Mouse (Mus musculus): ENCODE measurements around the gene Reln. TPM values are rescaled to one million over a fixed set of nuclear protein-coding genes. Genes with fewer than 3 reads are reported as not detected.

The Reln gene
- polyA plus RNA-seq, 1 experiment from 2014 or later = 2.1 TPM

- no peaks in the 10 kb centered on the region for H3K27me3 ChIP-seq (replicated peaks; ENCODE audit: low read depth, poor library complexity, severe bottlenecking)
- H3K4me3 ChIP-seq = no peak overlapping the region
- H3K4me1 ChIP-seq = no peaks in the 10 kb centered on the region
- WGBS = 70% methylated on average over 11 of the region's 11 CpGs
- no peak overlapping the region for H3K27ac ChIP-seq (replicated peaks)
- H3K9me3 ChIP-seq = no peaks in the 10 kb centered on the region
- H3K36me3 ChIP-seq (replicated peaks) = no peaks in the 10 kb centered on the region
- no peak for DNase-seq (ENCODE audit: low spot score)
Measured at GRCm38 (mm10) chr5:22007304-22008059, 337.0 kb downstream of the Reln start.

GRCm38 (mm10) chr5:22003858-22004257 lies 340.6 kb downstream of the Reln start:
- WGBS = 90% methylated on average over 4 of the region's 4 CpGs
- DNase-seq (ENCODE audit: low spot score) = no peak

GRCm38 (mm10) chr5:21987711-21988110 lies 356.8 kb downstream of the Reln start:
- 94% methylated on average over 5 of the region's 5 CpGs for WGBS
- no peak for DNase-seq (ENCODE audit: low spot score)
- no peaks in the 10 kb centered on the region for H3K27me3 ChIP-seq (replicated peaks; ENCODE audit: low read depth, poor library complexity, severe bottlenecking)
- H3K36me3 ChIP-seq (replicated peaks) = no peaks in the 10 kb centered on the region
- H3K27ac ChIP-seq (replicated peaks) = no peak overlapping the region
- H3K4me3 ChIP-seq = no peak overlapping the region
- no peaks in the 10 kb centered on the region for H3K9me3 ChIP-seq
- H3K4me1 ChIP-seq = no peaks in the 10 kb centered on the region

More at GRCm38 (mm10) chr5:22003858-22004257, 340.6 kb downstream of the Reln start:
- Histone ChIP-seq H3K27ac (replicated peaks) (no peak overlapping the region), H3K4me3 (no peak overlapping the region), H3K9me3 (no peaks in the 10 kb centered on the region), H3K4me1 (no peaks in the 10 kb centered on the region), H3K36me3 (replicated peaks) (no peaks in the 10 kb centered on the region), H3K27me3 (replicated peaks; ENCODE audit: low read depth, poor library complexity, severe bottlenecking) (no peaks in the 10 kb centered on the region)

- Histone ChIP-seq H3K27ac (replicated peaks) (no peak overlapping the region), H3K36me3 (replicated peaks) (no peaks in the 10 kb centered on the region), H3K4me3 (no peak overlapping the region), H3K9me3 (no peaks in the 10 kb centered on the region), H3K27me3 (replicated peaks; ENCODE audit: low read depth, poor library complexity, severe bottlenecking) (no peaks in the 10 kb centered on the region), H3K4me1 (no peaks in the 10 kb centered on the region)
- 54% methylated on average over 4 of the region's 4 CpGs for WGBS
- peak; percentile 43 for DNase-seq (ENCODE audit: low spot score)
Measured at GRCm38 (mm10) chr5:21986311-21986710, 358.2 kb downstream of the Reln start.

GRCm38 (mm10) chr5:21983021-21983667 lies 361.4 kb downstream of the Reln start:
- Histone ChIP-seq H3K27me3 (replicated peaks; ENCODE audit: low read depth, poor library complexity, severe bottlenecking) (no peaks in the 10 kb centered on the region), H3K4me1 (no peaks in the 10 kb centered on the region), H3K4me3 (no peak overlapping the region), H3K36me3 (replicated peaks) (no peaks in the 10 kb centered on the region), H3K9me3 (no peaks in the 10 kb centered on the region), H3K27ac (replicated peaks) (no peak overlapping the region)
- 83% methylated on average over 3 of the region's 3 CpGs for WGBS
- no peak for DNase-seq (ENCODE audit: low spot score)

- Histone ChIP-seq H3K27me3 (replicated peaks; ENCODE audit: low read depth, poor library complexity, severe bottlenecking) (no peaks in the 10 kb centered on the region), H3K4me1 (no peaks in the 10 kb centered on the region), H3K9me3 (no peaks in the 10 kb centered on the region), H3K4me3 (no peak overlapping the region), H3K27ac (replicated peaks) (no peak overlapping the region), H3K36me3 (replicated peaks) (no peaks in the 10 kb centered on the region)
- DNase-seq (ENCODE audit: low spot score) = no peak
- 89% methylated on average over 3 of the region's 3 CpGs for WGBS
Measured at GRCm38 (mm10) chr5:21981216-21981615, 363.3 kb downstream of the Reln start.

- Histone ChIP-seq H3K27ac (replicated peaks) (no peak overlapping the region), H3K4me1 (no peaks in the 10 kb centered on the region), H3K27me3 (replicated peaks; ENCODE audit: low read depth, poor library complexity, severe bottlenecking) (no peaks in the 10 kb centered on the region), H3K4me3 (no peak overlapping the region), H3K9me3 (no peaks in the 10 kb centered on the region), H3K36me3 (replicated peaks) (no peaks in the 10 kb centered on the region)
- WGBS = 87% methylated on average over 3 of the region's 3 CpGs
- DNase-seq (ENCODE audit: low spot score) = no peak
Measured at GRCm38 (mm10) chr5:21980544-21980943, 364.0 kb downstream of the Reln start.

- H3K4me3 ChIP-seq = no peak overlapping the region
- WGBS = 24% methylated on average over 5 of the region's 5 CpGs
- H3K36me3 ChIP-seq (replicated peaks) = no peaks in the 10 kb centered on the region
- no peaks in the 10 kb centered on the region for H3K27me3 ChIP-seq (replicated peaks; ENCODE audit: low read depth, poor library complexity, severe bottlenecking)
- H3K9me3 ChIP-seq = no peaks in the 10 kb centered on the region
- DNase-seq (ENCODE audit: low spot score) = no peak
- peaks cover 4% of the 10 kb centered on the region for H3K4me1 ChIP-seq
- no peak overlapping the region for H3K27ac ChIP-seq (replicated peaks)
Measured at GRCm38 (mm10) chr5:21973266-21974010, 371.1 kb downstream of the Reln start.

GRCm38 (mm10) chr5:21961796-21962195 lies 382.7 kb downstream of the Reln start:
- no peaks in the 10 kb centered on the region for H3K36me3 ChIP-seq (replicated peaks)
- H3K27ac ChIP-seq (replicated peaks) = no peak overlapping the region
- no peaks in the 10 kb centered on the region for H3K4me1 ChIP-seq
- no peaks in the 10 kb centered on the region for H3K27me3 ChIP-seq (replicated peaks; ENCODE audit: low read depth, poor library complexity, severe bottlenecking)
- H3K9me3 ChIP-seq = no peaks in the 10 kb centered on the region
- 95% methylated on average over 1 of the region's 1 CpGs for WGBS
- no peak for DNase-seq (ENCODE audit: low spot score)
- no peak overlapping the region for H3K4me3 ChIP-seq

- H3K36me3 ChIP-seq (replicated peaks) = no peaks in the 10 kb centered on the region
- no peak for DNase-seq (ENCODE audit: low spot score)
- no peaks in the 10 kb centered on the region for H3K27me3 ChIP-seq (replicated peaks; ENCODE audit: low read depth, poor library complexity, severe bottlenecking)
- WGBS = 71% methylated on average over 14 of the region's 14 CpGs
- H3K9me3 ChIP-seq = no peaks in the 10 kb centered on the region
- no peak overlapping the region for H3K27ac ChIP-seq (replicated peaks)
- no peaks in the 10 kb centered on the region for H3K4me1 ChIP-seq
- no peak overlapping the region for H3K4me3 ChIP-seq
Measured at GRCm38 (mm10) chr5:21960151-21960550, 384.4 kb downstream of the Reln start.

- Histone ChIP-seq H3K4me1 (no peaks in the 10 kb centered on the region), H3K27ac (replicated peaks) (no peak overlapping the region), H3K27me3 (replicated peaks; ENCODE audit: low read depth, poor library complexity, severe bottlenecking) (no peaks in the 10 kb centered on the region), H3K36me3 (replicated peaks) (no peaks in the 10 kb centered on the region), H3K9me3 (no peaks in the 10 kb centered on the region), H3K4me3 (no peak overlapping the region)
- WGBS = 76% methylated on average over 4 of the region's 4 CpGs
- no peak for DNase-seq (ENCODE audit: low spot score)
Measured at GRCm38 (mm10) chr5:21957586-21957985, 386.9 kb downstream of the Reln start.

- H3K36me3 ChIP-seq (replicated peaks) = no peaks in the 10 kb centered on the region
- no peak for DNase-seq (ENCODE audit: low spot score)
- 88% methylated on average over 4 of the region's 4 CpGs for WGBS
- no peaks in the 10 kb centered on the region for H3K4me1 ChIP-seq
- H3K27ac ChIP-seq (replicated peaks) = no peak overlapping the region
- H3K27me3 ChIP-seq (replicated peaks; ENCODE audit: low read depth, poor library complexity, severe bottlenecking) = no peaks in the 10 kb centered on the region
- no peak overlapping the region for H3K4me3 ChIP-seq
- H3K9me3 ChIP-seq = no peaks in the 10 kb centered on the region
Measured at GRCm38 (mm10) chr5:21957061-21957460, 387.4 kb downstream of the Reln start.

Measured in embryonic facial prominence, embryonic 10.5 days (tissue).